11 mouse cellular contexts compared by ENCODE assay signal in the genomic region with DNA sequence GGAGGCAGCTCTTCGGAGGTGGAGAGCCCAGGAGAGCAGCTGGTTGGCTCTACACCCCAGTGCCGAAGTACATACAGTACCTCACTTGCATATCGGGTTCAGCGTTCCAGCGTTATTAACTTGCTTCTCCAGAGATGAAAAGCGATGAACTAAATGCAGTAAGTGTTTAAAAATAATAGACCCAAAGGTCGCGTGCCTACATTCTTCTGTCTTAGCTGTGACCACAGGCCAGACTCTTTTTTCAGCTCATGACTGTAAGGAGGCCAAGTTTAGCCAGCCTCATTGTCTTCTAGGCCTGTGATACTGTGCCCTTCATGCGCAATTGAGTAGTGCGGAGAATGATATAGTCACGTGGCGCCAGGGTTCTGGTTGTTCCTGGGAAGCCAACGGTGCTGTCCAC.
A peak's percentile ranks its signal among the peaks of the same experiment; 100 is the strongest.
DNase-seq lines count a peak whose midpoint lies in the region; ATAC-seq and TF ChIP-seq lines count a peak whose summit lies in the region.
"Had no signal": no experiment of that assay in that cellular context is flagged by ENCODE, and none has a peak within 500 bp of the region (broad histone marks: within the 10 kb centered on the region; RNA-seq: fewer than 3 reads in every experiment).

No protein-coding gene starts in this region.

- no peak for ATAC-seq in lung, postnatal 0 days
- ATAC-seq in heart, embryonic 13.5 days (ENCODE audit: extremely low read depth, insufficient number of reproducible peaks, low FRiP score, low TSS enrichment): no peak
- ATAC-seq in limb, embryonic 12.5 days (ENCODE audit: insufficient number of reproducible peaks, insufficient read depth, low FRiP score, low TSS enrichment, low read depth): no peak
- ATAC-seq: forebrain, embryonic 14.5 days; midbrain, embryonic 15.5 days had no signal

- H3K4me2 ChIP-seq in lung, postnatal 0 days (replicated peaks; ENCODE audit: low read depth, low read length): no peak overlapping the region
- H3K4me2 ChIP-seq in heart, embryonic 13.5 days: peak overlapping the region; percentile 8; the same call in 1 of the 2 replicates
- no peak overlapping the region for H3K4me2 ChIP-seq in limb, embryonic 12.5 days
- H3K4me2 ChIP-seq: midbrain, embryonic 15.5 days; stomach, embryonic 15.5 days had no signal

- WGBS in lung, postnatal 0 days: 53% methylated on average over 13 of the region's 13 CpGs
- 57% methylated on average over 13 of the region's 13 CpGs for WGBS in lung, adult 2 months
- 64% methylated on average over 13 of the region's 13 CpGs for WGBS in heart, embryonic 13.5 days
- WGBS in limb, embryonic 12.5 days: 85% methylated on average over 13 of the region's 13 CpGs

- TF ChIP-seq CTCF in lung, postnatal 0 days (IDR thresholded peaks at IDR 0.05): no peak
- no peak for TF ChIP-seq CTCF in lung, adult 2 months (IDR thresholded peaks at IDR 0.05; ENCODE audit: insufficient read depth, low read length)

- H3K9ac ChIP-seq in lung, postnatal 0 days (replicated peaks; ENCODE audit: low read depth): no peak overlapping the region
- H3K9ac ChIP-seq in heart, embryonic 13.5 days: peak overlapping the region; percentile 55
- H3K9ac ChIP-seq in limb, embryonic 12.5 days (replicated peaks): 0 out of 2 replicates have a peak overlapping the region, but pooled peaks have one; percentile 1
- H3K9ac ChIP-seq: midbrain, embryonic 15.5 days; stomach, embryonic 15.5 days had no signal

- TF ChIP-seq EP300 in lung, postnatal 0 days (IDR thresholded peaks at IDR 0.05): no peak

- no peak for TF ChIP-seq POLR2A in lung, adult 2 months (IDR thresholded peaks at IDR 0.05; ENCODE audit: borderline replicate concordance, extremely low read depth, low read depth, low read length)

- DNase-seq in gastrocnemius, adult 18-20 months (ENCODE audit: low spot score): peak; percentile 69
- no peak for DNase-seq in gastrocnemius, postnatal 10 days
- no peak for DNase-seq in lung, postnatal 0 days (ENCODE audit: low spot score)
- DNase-seq in lung, adult 2 months: no peak
- DNase-seq in MN1 (ENCODE audit: low spot score): no peak
- DNase-seq in right cerebral cortex, postnatal 36 days (ENCODE audit: low spot score in 2 of 2): no peak

- H3K9me3 ChIP-seq in lung, postnatal 0 days (ENCODE audit: low read length): no peaks in the 10 kb centered on the region
- no peaks in the 10 kb centered on the region for H3K9me3 ChIP-seq in heart, embryonic 13.5 days
- no peaks in the 10 kb centered on the region for H3K9me3 ChIP-seq in limb, embryonic 12.5 days
- H3K9me3 ChIP-seq: midbrain, embryonic 15.5 days; stomach, embryonic 15.5 days had no signal

- no peaks in the 10 kb centered on the region for H3K27me3 ChIP-seq in lung, postnatal 0 days (replicated peaks; ENCODE audit: insufficient read depth, low read length)
- no peaks in the 10 kb centered on the region for H3K27me3 ChIP-seq in heart, embryonic 13.5 days (replicated peaks)
- H3K27me3 ChIP-seq in limb, embryonic 12.5 days: no peaks in the 10 kb centered on the region
- H3K27me3 ChIP-seq: midbrain, embryonic 15.5 days; stomach, embryonic 15.5 days had no signal

- peaks cover 44% of the 10 kb centered on the region for H3K4me1 ChIP-seq in lung, postnatal 0 days (ENCODE audit: insufficient read depth, low read depth, low read length)
- H3K4me1 ChIP-seq in lung, adult 2 months (ENCODE audit: control insufficient read depth, insufficient read depth, low read length): peaks cover 31% of the 10 kb centered on the region
- H3K4me1 ChIP-seq in heart, embryonic 13.5 days: peaks cover 89% of the 10 kb centered on the region
- peaks cover 81% of the 10 kb centered on the region for H3K4me1 ChIP-seq in limb, embryonic 12.5 days (replicated peaks)

- peak overlapping the region; percentile 69; the same call in 1 of the 2 replicates for H3K27ac ChIP-seq in lung, postnatal 0 days (ENCODE audit: low read length)
- peak overlapping the region; percentile 64 for H3K27ac ChIP-seq in heart, embryonic 13.5 days (replicated peaks)
- H3K27ac ChIP-seq in limb, embryonic 12.5 days: no peak overlapping the region
- H3K27ac ChIP-seq: midbrain, embryonic 15.5 days; stomach, embryonic 15.5 days had no signal

- no peaks in the 10 kb centered on the region for H3K36me3 ChIP-seq in lung, postnatal 0 days (ENCODE audit: insufficient read depth, low read length)
- no peaks in the 10 kb centered on the region for H3K36me3 ChIP-seq in heart, embryonic 13.5 days
- H3K36me3 ChIP-seq in limb, embryonic 12.5 days: no peaks in the 10 kb centered on the region
- H3K36me3 ChIP-seq: midbrain, embryonic 15.5 days; stomach, embryonic 15.5 days had no signal

- H3K4me3 ChIP-seq in lung, postnatal 0 days (ENCODE audit: low read depth, low read length): no peak overlapping the region
- no peak overlapping the region for H3K4me3 ChIP-seq in lung, adult 2 months (replicated peaks; ENCODE audit: extremely low read depth, low read depth, low read length)
- no peak overlapping the region for H3K4me3 ChIP-seq in heart, embryonic 13.5 days
- H3K4me3 ChIP-seq in limb, embryonic 12.5 days (replicated peaks): no peak overlapping the region
- H3K4me3 ChIP-seq: midbrain, embryonic 15.5 days; stomach, embryonic 15.5 days had no signal
